Mouse (Mus musculus) gastrocnemius, adult 18-20 months (tissue): ENCODE measurements around the gene Mief1. TPM values are rescaled to one million over a fixed set of nuclear protein-coding genes. Genes with fewer than 3 reads are reported as not detected.

Source experiments
- DNase-seq: peaks from one replicate; pipeline ENCODE4 v3.0.0; 2021; ENCODE audit warnings: low spot score
- total RNA-seq, 2 experiments: library from RNA; stranded (reverse); gene quantifications; 2 replicates each; pipeline ENCODE4 v1.2.3; 2021

Mief1 gene
- total RNA-seq, 2 experiments from 2014 or later = 20.4 to 23.0 TPM

- DNase-seq = peak; percentile 62
These were observed 8.0 kb upstream of the Mief1 start for GRCm38 (mm10) chr15:80225796-80226195.

- no peak for DNase-seq
These were observed 5.6 kb upstream of the Mief1 start for GRCm38 (mm10) chr15:80228071-80228800.

GRCm38 (mm10) chr15:80232331-80232730 lies 1.5 kb upstream of the Mief1 start:
- no peak for DNase-seq

- no peak for DNase-seq
These were observed 765 bp upstream of the Mief1 start for GRCm38 (mm10) chr15:80233053-80233452.

- DNase-seq = no peak
These were observed 1.7 kb downstream of the Mief1 start, which contains the start of gene AC140267.1 for GRCm38 (mm10) chr15:80235535-80235934. AC140267.1 (plus strand) TSS chr15:80235835.

DNA sequence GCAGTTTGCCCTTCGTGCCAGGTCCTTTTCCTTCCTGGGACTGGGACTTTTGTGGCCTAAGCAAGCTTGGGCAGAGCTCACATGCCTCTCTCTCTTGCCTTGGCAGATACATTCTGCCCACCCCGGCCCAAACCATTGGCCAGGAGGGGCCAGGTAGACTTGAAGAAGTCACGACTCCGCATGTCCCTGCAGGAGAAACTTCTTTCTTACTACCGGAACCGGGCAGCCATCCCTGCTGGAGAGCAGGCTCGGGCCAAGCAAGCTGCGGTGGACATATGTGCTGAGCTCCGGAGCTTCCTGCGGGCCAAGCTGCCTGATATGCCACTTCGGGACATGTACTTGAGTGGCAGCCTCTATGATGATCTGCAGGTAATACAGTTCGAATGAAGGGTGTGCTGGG lies 14.3 kb downstream of the Mief1 start:
- no peak for DNase-seq

DNA sequence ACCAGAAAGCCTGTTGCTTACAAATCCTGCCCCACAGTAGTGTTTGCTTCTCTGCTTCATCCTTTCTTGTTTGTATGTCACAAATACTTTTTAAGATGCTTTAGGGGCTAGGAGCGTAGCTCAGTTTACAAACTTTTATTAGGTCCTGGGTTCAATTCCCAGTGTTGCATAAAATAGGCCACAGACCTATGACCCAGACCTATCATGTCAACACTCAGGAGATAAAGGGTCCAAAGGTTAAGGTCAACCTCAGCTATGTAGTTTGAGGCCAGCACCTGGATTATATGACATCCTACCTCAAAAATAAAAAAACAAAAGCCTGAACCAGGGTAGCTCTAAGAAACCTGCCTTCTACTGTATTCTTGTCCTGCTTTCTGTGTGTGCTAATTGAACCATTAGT lies 14.8 kb downstream of the Mief1 start:
- no peak for DNase-seq

DNA sequence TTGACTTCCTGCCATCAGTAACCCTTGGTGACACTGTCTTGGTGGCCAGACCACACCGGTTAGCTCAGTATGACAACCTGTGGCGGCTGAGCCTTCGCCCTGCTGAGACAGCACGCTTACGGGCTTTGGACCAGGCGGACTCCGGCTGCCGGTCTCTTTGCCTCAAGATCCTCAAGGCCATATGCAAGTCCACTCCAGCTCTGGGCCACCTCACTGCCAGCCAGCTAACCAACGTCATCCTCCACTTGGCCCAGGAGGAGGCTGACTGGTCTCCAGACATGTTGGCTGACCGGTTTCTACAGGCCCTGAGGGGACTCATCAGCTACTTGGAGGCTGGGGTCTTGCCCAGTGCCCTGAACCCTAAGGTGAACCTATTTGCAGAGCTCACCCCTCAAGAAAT lies 15.9 kb downstream of the Mief1 start:
- no peak for DNase-seq

GRCm38 (mm10) chr15:80250586-80250985 lies 16.8 kb downstream of the Mief1 start:
- no peak for DNase-seq

GRCm38 (mm10) chr15:80253530-80253929 lies 19.7 kb downstream of the Mief1 start:
- DNase-seq = no peak

DNA sequence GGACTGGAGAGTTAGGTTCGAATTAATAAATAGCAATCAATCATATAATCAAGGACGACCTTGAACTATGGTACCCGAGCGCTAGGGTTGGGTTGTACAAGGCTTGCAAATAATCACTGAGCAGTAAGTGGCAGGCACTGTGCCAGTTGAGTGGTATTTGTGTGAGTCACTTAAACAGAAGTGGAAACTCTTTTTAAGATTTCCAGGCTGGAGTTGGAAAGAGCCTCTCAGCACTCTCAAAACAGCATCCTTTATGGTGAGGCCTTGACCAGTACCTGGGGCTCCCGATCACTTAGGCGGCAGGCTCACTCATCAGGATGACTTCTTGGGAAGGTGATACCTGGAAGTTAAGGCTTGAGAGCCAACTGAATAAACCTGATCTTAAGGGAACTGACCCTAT lies 20.4 kb downstream of the Mief1 start:
- DNase-seq = peak; percentile 32

DNA sequence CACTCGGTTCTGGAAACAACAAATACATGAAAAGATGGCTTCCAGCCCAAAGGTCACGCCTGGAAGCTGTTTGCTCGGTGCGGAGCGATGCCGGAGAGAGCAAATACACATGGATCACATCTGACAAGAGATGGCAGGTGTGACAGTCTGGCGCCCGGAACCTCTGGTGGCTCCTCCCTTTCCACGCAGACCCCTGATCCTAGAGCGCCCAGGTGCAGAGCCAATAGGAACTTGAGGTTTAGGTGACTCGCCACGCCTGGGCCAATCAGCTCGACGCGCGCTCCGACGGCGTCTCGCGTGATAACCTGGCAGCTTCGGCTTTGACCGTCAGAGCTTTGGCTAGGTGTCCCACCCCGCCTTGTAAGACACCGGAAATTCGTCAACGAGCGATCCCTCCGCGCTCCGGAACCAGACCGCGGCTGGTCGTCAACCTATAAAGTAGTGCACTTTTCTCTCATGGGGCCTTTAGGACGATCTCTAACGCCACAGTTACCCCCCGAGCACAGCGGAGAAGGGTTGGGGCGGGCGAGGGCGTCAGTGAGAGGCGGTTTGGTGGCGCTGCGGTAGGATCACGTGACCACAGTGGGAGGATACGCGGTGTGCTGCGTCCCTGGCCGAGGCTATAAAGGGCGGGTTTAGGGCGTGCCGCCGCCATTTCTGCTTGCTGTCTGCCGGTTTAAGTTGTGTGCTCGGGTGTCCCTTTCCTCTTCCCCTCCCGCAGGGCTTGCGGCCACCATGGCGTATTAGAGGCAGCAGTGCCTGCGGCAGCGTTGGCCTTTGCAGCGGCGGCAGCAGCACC lies 21.2 kb downstream of the Mief1 start, which contains the start of gene Atf4:
Atf4 (plus strand) TSS at position 338 of the 799 bp plus-strand sequence.
- DNase-seq = peak; percentile 99

- DNase-seq = peak; percentile 77
These were observed 21.9 kb downstream of the Mief1 start for GRCm38 (mm10) chr15:80255646-80256121.

GRCm38 (mm10) chr15:80256242-80256641 lies 22.4 kb downstream of the Mief1 start:
- peak; percentile 18 for DNase-seq

DNA sequence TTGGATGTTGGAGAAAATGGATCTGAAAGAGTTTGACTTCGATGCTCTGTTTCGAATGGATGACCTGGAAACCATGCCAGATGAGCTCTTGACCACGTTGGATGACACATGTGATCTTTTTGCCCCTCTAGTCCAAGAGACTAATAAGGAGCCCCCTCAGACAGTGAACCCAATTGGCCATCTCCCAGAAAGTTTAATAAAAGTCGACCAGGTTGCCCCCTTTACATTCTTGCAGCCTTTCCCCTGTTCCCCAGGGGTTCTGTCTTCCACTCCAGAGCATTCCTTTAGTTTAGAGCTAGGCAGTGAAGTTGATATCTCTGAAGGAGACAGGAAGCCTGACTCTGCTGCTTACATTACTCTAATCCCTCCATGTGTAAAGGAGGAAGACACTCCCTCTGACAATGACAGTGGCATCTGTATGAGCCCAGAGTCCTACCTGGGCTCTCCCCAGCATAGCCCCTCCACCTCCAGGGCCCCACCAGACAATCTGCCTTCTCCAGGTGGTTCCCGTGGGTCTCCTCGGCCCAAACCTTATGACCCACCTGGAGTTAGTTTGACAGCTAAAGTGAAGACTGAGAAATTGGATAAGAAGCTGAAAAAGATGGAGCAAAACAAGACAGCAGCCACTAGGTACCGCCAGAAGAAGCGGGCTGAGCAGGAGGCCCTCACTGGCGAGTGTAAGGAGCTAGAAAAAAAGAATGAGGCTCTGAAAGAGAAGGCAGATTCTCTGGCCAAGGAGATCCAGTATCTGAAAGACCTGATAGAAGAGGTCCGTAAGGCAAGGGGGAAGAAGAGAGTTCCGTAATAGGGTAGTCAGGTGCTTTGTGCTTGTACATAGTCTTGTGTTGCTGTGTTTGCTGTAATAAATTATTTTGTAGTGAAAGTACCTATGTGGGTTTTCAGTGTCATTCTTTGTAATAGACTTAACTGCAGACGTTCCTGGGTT lies 23.1 kb downstream of the Mief1 start:
- DNase-seq = peak; percentile 6

DNA sequence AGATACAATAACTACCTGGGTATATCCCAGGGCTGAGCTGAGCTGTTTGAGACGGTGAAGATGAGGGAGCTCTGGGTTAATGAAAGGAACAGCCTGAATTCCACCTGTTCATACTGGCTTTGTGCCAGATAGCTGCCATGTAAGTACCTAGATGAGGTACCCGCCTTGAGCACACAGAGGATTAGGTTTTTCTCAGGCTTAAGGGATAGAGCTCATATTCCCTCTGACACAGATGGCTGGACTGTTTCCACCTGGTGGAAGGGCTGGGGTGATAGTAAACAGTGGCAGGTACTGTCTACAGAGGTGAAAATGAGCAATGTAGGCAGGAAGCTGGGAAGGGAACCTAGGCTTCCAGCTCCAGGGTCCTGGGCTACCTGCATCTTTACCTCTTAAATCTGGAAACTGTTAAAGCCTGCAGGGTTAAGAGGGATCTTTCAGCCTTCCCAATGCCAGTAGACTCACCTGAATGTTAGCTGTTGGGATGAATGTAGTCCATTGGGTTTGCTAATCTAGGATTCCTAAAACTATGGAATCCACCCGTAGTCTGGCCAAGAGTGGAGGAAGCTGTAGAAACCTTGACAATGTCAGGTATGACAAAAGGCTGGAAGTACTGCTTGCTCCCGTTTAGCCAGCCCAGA lies 23.9 kb downstream of the Mief1 start:
- DNase-seq = peak; percentile 56

DNA sequence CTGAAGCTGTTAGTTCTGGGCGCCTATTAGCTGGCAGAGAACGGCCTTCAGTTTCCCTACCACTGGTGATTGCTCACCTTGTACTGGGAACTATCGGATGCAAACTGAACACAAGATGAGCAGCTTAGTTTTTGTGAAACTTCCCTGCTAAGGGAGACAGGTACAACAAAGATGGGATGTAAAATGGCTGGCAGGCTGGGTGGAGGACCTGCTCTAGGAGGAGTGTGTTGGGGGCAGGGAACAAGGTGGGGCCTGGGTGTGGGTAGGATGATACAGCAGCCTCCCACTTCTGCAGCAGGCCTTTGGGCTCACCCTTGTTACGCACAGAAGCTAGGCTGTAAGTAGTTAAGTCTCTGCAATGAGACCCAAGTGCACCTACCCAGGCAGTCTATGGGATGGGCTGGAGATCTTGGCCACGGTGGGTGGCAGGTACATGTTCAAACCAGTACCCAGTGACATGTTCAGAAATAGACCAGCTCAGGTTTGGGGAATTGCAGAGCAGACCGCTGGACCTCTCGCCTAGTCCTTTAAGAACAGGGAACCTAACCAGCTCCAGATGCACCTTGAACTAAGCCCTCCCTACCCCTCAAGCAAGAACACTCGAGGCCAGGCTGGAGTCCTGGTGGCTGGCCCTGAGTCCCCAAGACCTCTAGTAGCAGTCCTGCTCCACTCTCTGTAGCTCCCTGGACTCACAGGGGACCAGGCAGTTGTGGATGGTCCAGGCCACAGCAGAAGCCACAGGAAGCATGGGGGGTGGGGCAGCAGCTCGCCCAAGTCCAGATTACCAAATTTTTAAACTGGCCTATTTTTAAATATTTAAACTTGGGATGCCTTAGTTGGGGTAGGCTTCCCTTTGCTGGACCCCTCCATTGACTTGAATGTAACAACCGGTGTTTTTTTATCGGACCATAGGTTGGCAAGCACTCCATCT lies 24.7 kb downstream of the Mief1 start:
- DNase-seq = peak; percentile 12

DNA sequence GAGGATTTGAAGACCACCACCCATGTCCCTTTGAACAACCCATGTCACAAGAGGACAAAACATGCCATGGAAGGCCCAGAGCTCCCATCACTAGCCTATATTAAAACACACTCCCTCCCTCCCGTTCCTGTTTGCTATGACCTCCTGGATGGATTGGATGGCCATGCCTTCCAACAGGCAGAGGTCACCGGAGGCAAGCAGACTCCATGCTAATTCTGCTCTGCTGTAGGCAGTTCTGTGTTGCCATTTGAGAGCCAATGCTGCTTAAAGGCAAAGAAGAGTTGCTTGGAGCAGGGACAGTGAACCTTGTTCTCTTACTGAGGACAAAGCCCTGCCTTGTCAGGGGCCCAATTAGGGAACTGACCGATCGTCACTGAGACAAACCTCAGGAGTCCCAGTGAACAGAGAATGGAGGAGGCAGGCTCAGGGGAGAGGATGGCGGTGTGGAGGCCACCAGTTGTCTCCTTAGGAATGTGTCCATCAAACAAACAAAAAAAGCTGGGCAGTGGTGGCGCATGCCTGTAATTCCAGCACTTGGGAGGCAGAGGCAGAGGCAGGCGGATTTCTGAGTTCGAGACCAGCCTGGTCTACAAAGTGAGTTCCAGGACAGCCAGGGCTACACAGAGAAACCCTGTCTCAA lies 25.7 kb downstream of the Mief1 start:
- DNase-seq = peak; percentile 26

DNA sequence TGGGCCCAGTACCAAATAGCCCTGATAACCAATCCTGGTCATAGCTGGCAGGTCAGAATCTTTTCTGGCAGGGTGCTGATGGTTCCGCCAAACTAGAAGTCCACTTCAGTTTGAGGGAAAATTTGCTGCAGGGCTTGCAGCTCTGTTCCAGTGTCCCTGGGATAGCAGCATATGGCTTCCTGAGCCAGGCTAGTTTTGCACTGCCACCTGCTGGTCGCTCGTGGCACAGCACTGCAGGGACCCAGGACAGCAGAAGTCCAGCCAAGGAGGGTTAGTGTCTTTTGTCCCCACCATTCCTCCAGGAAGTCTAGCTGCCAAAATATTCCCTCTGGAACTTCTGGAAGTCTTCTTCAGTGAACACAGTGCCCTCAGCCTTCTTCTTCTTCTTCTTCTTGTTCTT lies 26.9 kb downstream of the Mief1 start:
- peak; percentile 85 for DNase-seq
